Mouse (Mus musculus) adipocyte (in vitro differentiated cells): Measurements from ENCODE around the gene Ephb2.

Experiments
- DNase-seq: peaks from one replicate; pipeline ENCODE4 v3.0.0-alpha.2; 2016; ENCODE audit warnings: low spot score

Gene Ephb2

DNA sequence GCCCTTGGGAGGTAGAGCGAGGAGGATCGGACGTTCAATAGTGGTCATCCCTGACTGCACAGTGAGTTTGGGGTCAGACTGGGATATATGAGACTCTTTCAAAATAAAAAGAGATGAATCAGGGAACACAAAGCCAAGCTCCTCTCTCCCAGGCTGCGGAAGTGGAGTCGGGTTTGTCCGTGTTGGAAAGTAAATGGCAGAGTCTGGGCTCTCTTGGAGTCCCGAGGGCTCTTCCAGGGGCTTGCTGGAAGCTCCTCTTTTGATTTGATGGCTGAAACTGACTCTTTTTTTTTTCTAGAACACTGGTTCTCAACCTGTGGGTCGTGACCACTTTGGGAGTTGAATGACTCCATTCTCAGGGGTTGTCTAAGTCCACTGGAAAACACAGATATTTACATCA, 185.5 kb downstream of the Ephb2 start:
- no peak for DNase-seq

DNA sequence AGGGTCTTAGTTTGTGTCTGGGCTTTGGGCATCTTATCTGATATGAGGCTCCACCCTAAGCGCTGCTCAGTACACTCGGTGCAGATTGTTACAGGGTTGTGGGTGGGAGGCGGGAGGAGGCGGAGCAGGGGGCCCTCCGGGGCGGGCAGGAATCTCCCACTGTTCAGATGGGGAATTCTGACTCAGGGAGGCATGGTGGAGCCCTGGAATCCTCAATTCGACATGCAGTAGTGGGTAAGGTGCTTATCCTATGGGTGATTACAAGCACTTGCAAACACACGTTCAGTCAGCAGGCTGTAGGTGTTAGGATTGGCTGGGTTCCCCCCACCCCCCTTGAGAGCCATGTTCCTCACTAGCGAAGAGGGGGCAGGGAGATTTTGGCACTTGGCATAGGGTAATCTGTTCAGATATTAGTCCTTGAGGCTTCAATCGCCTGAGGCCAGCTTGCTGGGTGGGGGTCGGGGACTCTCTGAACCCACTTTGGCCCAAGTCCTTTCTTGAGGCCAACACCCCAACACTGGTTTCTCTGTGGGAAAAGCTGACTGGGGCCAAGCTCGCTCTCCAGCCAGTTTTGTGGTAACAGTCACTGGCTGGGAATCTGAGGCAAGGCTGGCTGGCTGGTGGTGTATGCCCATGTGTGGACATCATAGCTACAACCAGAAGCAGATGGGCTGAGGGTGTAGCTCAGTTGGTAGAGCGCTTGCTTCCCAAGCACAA, 186.2 kb downstream of the Ephb2 start:
- DNase-seq, result peak; percentile 15

DNA sequence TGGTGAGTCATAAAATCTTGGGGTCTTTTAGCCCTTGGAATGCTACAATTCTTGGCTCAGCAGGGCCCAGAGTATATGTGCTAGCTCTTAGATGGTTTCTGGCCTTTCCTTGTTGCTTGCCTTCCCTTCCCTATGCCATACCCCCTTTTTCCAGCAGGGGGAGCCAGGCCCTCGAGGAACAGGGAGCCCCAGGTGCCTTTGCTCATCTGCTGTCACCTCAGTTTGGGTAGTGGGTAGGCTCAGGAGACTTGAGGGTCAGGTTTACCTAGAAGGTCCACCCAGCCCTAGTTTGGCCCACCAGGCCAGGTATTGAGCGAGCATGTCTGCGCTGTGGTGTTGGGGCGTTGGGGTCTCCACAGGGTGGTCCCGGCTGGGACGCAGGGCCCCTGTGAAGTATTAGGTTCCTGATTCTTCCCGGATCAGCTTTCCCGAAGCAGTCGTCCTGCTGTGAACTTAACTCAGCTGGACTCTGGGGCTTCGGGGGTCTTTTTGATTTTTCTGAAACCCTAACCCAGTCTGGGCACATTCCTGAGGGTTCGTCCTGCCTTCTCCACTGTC, 186.8 kb downstream of the Ephb2 start:
- peak; percentile 77 for DNase-seq

DNA sequence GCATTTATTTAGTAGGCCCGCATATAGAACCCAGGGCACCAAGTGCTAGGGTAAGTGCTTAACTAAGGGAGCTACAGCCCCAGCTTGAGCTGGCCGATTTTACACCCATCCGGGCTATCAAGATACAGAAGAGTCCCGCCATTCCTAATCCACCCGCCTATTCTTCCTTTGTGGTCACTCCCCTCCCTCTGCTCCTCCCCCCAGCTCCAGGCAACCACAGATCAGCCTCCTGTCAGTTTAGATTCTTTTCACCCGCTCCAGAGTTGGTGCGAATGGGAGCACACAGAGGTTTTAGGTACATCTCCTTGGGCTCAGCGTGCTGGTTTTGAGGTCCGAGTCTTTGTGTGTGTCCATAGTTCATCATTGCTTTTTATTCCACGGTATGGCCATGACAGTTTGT, 196.9 kb downstream of the Ephb2 start:
- no peak for DNase-seq

DNA sequence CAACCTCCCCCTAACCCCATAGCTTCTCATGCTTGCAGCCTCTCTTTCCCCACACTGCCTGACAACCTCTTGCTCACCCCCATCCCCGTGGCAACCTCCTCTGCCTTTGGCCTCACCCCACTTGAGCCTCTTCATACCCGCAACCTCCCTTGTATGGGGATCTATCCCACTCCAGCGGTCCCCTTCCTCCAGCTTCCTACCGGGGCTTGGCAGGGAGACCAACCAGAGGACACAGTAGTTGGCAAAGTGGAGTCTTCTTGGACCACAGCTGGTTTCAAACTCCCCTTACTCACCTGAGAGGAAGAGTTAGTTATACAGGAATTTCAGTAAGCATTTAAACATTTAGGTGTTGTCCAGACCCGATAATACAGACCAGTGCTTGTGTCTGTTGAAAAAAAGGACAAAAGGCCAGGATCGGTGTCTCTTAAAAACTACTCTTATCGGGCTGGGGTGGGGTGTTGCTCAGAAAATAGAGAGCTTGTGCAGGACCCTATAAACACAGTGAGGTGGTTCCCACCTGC, 197.5 kb downstream of the Ephb2 start:
- DNase-seq, result no peak

DNA sequence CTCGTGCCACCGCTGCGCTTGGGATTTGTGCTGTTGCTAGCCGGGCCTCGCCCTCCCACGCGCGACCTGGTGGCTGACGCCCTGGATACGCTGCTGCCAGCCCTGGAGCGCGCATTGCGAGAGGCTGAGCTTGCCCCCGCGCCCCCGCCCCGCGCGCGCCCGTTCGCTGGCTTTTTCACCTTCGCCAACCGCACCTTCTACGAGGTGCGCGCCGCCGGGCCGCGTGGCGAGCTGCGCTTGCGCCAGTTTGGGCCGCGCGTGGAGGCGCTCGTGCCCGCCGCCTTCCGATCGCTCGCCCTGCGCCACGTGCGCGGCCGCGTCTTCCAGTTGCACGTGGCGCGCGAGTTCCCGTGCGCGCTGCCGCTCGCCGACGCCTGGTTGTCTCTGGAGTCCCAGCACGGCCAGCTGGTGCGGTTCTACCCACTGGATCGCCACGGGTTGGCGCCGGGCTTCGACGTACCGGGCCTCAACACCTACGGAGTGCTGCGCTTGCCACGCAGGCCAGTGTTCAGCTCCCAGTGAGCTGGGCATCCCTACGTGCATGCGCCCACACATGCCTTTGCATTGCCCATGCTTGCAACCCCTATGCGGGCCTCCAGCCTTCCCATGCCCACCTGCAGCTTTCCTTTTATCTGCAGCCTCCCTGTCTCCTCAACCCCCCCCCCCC, 198.1 kb downstream of the Ephb2 start:
- DNase-seq, result no peak

DNA sequence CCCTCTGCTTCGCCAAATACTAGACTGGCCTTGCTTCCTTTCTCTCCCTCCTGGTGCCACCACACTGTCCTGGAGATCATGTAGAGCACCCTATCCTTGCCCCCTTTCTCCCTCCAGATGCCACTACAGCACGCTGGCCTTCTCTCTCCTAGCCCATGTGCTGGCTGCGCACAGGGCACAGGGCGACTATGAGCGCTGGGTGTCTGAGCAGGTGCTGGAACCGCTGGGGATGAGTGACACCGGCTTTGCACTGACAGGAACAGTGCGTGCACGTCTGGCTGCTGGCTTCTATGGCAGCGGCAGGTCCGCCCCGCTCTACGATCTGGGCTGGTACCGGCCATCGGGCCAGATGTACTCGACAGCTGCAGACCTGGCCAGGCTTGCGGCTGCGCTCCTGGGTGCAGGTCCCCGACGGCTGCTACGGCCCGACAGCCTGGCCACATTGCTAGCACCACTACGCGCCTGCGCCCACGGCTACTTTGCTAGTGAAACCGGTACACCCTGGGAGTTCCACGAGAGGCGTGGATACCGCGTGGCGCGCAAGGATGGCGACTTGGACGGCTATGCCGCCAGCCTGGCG, 198.7 kb downstream of the Ephb2 start:
- no peak for DNase-seq

DNA sequence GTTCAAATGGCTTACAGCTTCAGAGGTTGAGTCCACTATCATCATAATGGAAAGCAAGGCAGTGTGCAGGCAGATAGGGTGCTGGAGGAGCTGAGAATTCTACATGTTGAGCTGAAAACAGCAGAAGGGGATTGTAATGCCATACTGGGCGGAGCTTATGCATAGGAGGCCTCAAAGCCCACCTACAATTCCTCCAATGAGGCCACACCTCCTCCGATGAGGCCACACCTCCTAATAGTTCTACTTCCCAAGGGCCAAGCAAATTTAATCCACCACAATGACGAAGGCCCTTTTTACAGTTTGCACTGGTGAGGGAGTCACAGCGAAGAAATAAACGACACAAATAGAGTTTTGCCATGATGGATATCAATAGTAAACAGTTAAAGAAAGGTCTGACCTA, 199.3 kb downstream of the Ephb2 start:
- DNase-seq, result no peak

DNA sequence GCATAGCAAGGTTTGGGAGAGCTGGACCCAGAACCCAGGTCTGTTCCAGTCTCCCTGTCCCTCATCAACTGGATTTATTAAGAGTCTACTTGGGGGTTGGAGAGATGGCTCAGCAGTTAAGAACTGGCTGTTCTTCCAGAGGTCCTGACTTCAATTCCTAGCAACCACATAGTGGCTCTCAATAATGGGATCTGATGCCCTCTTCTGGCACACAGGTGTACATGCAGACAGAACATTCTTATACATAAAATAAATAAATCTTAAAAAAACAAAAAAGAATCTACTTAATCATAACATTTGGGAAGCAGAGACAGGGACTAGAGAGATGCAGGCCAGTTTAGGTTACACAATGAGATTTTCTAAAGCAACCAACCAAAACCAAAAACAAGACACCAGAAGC, 199.8 kb downstream of the Ephb2 start:
- no peak for DNase-seq

DNA sequence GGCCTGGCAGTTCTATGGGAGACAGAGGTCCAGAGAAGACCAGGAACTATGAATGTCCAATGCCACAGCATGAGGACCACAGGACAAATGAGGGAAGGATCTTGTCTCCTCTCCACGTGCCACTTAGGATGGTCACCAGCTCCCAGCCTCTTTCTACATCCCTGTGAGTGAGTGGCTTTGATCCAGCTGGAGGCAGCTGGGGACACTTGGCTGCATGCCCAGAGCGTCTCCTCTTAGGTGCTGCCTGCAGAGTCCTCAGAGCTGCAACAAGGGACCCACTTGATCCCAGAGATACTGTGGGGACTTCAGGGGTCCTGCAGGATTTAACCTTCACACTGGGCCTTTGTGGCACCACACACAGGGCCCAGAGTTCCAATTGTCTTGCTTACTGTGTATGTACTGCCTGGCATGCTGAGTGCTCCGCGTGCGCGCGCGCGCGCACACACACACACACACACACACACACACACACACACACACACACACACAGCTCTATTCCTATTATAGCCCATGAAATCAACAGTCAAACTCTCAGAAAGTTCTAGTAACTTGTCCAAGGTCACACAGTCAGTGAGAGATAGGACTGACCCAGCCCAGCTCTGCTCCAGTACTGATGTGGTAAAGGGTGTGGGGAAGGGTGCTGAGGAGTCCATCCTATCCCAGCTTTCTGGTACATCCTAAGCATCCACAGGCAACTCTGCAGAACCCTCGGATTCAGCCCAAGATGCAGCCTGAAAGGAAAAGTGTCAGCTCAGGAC, 204.4 kb downstream of the Ephb2 start:
- no peak for DNase-seq

DNA sequence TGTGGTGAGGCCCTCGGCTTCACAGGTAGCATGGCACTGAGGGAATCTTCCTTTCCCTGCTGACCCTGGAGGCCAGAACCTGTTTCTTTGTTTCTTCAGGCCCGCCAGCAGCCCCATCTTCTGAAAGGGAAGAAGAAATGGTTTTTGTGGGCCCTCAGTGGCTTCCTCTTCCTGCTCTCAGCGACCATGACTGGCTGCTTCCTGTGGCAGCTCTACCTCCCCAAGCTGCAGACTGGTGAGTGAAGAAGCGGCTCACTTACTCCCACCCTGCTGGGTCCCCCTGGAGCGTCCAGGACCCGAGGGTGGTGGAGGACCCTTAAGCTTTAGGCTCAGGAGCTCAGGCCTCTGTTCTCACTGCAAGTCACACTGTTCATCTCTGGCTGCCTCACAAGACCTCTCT, 209.2 kb downstream of the Ephb2 start:
- DNase-seq, result no peak

DNA sequence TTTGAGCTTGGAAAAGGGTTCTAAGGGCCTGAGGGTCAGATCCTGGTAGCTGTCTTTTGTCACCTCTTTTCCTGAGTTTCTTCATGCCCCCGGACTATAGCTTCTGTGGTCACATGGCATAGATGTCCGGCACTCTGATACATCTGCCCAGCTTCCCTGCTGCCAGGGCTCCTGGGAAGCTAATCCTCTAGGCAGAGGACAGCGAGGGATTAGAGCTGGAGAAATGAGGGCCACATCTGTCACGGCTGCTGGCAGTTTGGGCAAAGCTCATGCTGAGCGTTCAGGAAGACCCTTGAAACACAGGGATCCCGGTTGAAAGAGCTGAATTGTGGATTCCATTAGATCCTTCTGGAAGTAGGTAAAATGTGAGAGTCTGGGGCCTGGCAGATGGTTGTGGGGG, 213.4 kb downstream of the Ephb2 start, which contains the start of gene Lactbl1:
Lactbl1 (plus strand) TSS at position 234 of the 400 bp plus-strand sequence.
- DNase-seq, result no peak

DNA sequence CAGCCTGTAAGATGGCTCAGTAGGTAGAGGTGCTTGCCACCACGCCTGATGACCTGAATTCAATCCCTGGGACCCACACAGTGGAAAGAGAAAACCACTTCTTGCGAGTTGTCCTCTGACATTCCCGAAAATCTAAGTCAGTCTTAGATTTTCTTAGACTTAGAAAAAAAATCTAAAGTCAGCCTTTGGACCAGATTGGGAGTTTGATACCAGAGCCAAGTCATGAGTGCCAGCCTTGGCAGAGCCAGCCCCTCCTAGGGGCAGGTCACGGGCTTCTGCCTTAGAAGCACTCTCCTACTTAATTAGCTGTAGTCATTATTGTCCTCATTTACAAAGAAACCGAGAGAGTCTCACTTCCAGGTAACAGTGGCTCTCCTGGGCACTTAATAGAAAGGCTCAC, 213.8 kb downstream of the Ephb2 start:
- DNase-seq, result no peak

DNA sequence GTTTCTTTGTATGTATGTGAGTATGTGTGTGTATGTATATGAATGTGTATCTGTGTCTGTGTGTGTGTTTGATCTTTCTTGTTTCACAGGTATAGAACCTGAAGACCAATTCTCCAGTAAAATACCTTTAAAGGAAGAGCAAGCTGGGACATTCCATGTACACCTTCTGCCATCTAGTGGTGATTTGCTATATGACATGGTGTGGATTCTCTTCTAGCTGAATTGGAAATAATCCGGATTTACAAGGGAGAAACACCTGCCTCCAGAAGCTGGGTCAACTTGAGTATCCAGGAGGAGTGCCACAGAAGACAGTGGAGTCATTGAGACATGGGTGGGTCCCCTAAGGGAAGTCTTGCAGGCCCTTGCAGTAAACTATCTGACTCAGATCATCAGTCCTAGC, 214.5 kb downstream of the Ephb2 start:
- DNase-seq, result peak; percentile 76

DNA sequence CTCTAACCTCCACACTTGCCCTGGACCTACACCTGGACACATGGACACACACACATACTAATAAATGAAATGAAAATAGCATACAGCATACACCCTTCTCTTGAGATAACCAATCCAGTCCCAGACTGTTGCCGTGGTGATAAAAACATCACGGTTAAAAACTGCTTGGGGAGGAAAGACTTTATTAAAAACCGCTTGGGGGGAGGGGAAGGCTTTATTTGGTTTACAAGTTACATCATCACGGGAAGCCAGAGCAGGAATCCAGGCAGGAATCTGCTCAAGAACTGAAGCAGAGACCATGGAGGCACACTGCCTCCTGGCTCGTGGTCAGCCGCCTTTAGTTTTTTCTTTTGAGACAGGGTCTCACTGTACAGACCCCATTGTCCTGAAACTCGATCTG, 222.1 kb downstream of the Ephb2 start:
- DNase-seq, result no peak

DNA sequence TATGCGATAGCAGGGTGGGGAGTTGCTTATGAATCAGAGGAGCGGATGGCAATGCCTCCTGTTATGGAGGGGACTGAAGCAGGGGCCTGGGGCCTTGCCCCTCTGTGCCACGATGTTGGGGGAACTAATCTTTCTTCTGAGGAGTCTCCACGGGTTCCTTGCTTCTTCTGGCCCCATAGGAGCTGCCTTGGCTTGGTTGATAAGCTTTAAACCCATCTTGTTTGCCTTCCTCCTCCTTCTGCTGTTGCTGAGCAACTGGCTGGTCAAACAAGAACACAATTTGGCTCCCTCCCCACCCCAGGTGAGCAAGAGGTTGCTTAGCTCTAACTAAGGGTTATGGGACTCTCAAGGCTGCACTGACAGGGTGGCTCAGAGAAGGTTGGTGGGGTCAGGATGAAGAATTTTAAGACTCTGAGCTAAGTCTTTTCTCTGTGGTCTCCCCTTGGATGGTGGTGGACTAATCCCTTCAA, 225.4 kb downstream of the Ephb2 start, which contains the start of gene Tex46:
Tex46 (plus strand) TSS at position 51 of the 470 bp plus-strand sequence.
- no peak for DNase-seq

DNA sequence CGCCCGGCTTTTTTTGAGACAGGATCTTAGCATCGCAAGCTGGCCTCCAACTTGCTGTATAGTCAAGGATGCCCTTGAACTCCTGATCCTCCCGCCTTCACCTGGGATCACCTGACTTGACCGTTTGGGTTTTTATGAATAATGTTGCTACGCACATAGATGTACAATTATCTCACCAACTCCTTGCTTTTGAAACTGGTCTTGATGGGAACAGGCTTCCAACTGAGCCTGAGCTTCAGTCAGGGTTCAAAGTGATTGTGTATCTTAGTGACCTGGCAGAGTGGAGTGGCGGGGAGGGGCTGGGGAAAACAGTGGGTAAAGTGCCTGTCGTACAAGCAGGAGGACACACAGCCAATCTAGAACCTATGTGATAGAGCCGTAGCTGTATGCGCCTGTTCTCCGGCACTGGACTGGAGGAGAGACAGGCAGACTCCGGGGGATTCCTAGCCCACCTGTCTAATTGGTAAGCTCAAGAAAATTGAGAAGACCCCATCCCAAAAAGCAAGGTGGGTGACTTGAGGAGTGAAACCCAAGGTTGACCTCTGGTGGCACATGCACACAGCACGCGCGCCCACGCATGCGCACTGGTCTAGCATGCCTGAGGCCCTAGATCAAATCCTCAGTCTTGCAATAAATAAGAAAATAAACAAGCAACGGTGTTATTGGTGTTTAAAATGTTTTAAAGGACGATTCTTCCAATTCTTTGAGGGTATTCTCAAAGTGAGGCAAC, 229.9 kb downstream of the Ephb2 start:
- no peak for DNase-seq

DNA sequence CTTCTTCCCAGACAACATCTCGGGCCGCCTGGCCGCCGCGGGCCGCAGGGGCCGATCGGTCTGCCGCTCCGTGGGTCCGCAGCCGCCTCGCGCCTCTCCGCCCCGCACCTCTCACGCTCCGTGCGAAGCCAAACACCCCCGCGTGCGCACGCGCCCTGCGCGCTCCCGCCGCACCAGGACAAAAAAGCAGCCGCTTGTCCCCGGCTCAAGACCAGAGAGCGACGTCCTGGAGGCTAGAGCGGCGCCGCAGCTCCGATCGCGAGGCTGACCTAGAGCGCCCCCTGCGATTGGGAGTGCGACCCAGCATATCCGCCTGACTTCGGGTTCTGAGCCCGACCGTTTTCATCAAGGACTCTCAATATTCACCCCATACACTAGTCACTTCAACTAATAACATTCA, 233.2 kb downstream of the Ephb2 start, which contains the start of gene Kdm1a:
Kdm1a (minus strand) TSS at position 156 of the 400 bp plus-strand sequence.
- peak; percentile 91 for DNase-seq

DNA sequence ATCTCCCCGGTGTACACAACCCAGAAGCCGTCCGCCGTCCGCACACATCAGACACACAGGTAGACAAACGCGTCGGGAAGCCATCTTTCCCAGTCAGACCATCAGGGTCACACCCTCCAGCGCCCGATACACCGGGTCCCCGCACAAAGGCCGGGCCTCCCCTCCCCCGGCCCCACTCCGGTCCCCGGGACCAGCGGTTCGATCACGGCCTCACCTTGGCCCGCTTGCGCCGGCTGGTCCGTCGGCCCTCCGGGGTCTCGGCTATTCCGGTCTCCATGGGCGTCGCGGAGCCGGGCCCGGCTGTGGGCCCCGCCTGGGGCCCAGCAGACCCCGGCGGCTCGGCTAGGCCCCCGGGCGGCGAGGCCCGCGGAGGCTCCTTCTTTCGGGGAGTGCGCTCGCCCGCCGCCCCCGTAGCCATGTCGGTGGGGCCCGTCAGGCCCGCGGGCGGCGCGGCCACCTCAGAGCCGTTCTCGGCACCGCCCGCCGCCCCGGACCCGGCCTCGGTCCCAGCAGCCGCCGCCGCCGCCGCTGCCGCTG, 233.7 kb downstream of the Ephb2 start:
- peak; percentile 30 for DNase-seq

DNA sequence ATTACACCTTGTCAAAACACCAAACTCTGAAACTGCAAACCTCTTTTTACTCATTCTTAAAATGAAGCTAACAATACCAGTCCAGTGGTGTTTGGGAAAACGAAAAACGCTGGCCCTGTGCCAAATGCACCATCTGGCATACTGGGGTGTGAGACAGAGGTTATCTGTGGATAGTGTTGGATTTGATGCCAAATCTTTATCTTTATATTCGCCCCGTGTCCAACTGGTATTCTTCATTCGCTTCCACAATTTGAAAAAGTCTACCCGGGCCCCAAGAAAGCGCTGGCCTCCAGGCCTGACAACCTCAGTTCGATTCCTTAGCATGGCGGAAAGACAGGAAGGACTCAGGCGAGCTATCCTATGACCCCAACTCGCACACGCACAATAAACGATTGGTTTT, 234.3 kb downstream of the Ephb2 start:
- DNase-seq, result peak; percentile 83

DNA sequence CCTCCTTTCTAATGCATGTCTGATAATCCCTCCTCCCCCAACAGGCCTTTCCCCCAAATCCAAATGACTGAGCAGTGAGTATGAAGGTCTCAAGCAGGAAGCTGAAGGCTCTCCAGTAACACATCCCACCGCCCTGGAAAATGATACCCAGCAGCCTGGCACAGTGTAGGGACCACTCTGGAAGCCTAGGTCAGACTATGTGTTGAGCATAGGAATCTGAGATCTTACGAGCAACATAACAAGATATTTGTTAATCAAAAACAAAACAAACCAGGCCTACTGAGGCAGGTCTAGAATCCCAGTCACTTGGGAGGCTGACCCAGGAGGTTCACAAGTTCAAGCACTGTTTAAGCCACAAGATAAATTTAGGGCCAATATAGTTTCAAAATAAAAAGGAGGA, 235.3 kb downstream of the Ephb2 start:
- no peak for DNase-seq
